Mouse (Mus musculus) heart, adult 10 weeks (tissue): Measurements from ENCODE around the gene Sec24c. TPM values are rescaled to one million over a fixed set of nuclear protein-coding genes. Genes with fewer than 3 reads are reported as not detected.

Experiments
- polyA plus RNA-seq: library from polyadenylated mRNA; stranded (reverse); fragments of 350-450 nt; fragmentation: Illumina TruSeq; extraction: RNeasy Lipid Tissue Mini Kit (QIAGEN cat#74804); gene quantifications from one replicate; pipeline ENCODE4 v1.2.3, GENCODE M21; 2014; ENCODE audit warnings: low read depth, low replicate concordance

The Sec24c gene
- 79.6 TPM for polyA plus RNA-seq

DNA sequence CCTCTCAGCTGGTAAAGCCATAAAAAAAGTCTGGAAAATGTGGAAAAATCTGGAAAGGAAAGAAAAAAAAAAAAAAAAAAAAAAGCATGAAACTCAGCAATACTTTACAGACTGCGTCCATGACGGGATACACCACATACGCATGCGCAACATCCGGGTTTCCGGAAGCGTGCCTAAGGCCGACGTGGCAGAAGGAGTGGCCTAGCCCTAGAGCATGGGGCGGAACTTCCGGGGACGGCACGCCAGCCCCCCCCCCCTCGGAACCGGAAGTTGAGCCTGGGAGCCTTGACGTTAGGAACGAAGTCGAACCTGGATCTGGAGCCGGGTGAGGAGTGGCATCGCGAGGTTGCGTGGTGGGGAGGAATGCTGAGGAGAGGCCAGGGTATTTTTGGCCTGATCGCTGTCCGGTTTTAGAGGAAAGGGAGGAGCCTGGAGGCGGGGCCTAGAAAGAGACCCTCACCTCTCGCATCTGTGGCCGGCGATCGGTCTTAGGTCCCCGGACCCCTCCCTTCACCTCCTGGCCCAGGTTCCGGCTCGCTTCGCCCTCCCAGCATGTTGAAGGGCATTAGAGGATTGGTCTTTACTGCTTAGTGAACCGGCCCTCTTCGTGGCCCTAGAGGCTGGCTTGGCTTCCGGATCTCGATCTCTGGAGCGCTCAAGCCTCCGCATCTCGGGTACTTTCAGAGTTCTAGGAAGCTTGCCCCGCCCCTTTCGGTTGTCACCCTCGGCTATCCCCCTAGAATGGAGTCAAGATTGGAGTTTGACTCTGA, at the start of gene Sec24c:
Gene Sec24c (plus strand): TSS at position 245 of the 770 bp plus-strand sequence.

DNA sequence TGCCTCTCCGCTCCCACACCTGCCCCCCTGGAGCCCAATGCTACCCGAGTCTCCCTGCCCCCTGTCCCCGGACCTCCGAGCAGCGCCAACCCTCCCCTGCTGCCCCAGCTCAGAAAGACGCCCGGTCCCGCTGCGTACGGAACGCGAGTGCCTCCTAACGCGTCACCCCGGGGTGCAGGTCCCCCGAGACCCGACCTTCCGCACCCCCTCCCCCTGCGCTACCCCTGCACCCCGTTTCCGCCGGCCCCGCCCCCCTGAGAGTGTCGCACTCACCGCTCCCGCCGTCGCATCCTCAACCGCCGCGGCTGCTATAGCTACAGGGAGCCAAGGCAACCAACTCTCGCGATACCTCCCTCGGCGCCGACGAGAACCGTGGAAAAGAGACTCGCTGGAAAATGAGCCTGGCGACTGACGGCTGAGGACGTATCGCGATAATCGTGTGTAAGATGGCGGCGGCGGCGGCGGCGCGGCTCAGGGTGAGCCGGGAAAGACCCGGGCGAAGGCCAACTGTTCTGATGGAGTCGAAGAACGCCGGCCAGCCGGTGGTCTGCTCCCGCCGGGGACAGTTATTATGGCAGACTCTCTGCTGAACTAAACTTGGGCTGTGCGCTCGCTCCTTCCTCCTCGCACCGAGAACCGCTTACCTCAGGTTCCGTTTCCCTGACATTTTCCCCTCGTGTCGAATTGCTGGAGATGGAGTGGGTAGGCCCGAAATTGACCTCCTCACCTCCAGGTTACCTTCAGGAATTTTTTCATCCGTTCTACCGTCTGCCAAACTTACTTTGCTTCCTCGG, 33.3 kb upstream of the Sec24c start, which contains the start of gene Usp54:
Gene Usp54 (minus strand): TSS at position 420 of the 794 bp plus-strand sequence.

DNA sequence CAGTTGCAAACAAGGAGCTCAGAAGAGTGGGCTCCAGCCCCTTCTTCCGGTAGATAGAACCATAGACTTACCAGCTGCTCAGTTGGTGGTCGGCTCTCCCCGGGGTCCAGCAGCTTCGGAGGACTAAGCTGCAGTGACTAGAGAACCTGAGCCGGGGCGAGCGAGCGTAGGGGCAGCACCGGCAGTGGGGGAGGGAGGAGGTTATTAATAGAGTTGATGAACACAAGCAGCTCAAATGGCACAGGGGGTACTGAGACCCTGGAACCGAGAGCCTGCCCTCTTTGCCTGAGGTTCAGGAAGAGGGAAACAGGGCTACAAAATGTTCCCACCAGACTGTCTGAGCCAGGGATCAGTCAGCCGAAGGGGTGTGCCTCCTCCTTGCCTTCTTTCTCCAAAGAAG, 17.7 kb upstream of the Sec24c start, which contains the start of gene Myoz1:
Gene Myoz1 (minus strand): TSS at position 180 of the 400 bp plus-strand sequence.

GRCm38 (mm10) chr14:20668154-20668810, 5.8 kb upstream of the Sec24c start, which contains the start of gene Synpo2l:
TSS of gene Synpo2l (minus strand) at chr14:20668354.

DNA sequence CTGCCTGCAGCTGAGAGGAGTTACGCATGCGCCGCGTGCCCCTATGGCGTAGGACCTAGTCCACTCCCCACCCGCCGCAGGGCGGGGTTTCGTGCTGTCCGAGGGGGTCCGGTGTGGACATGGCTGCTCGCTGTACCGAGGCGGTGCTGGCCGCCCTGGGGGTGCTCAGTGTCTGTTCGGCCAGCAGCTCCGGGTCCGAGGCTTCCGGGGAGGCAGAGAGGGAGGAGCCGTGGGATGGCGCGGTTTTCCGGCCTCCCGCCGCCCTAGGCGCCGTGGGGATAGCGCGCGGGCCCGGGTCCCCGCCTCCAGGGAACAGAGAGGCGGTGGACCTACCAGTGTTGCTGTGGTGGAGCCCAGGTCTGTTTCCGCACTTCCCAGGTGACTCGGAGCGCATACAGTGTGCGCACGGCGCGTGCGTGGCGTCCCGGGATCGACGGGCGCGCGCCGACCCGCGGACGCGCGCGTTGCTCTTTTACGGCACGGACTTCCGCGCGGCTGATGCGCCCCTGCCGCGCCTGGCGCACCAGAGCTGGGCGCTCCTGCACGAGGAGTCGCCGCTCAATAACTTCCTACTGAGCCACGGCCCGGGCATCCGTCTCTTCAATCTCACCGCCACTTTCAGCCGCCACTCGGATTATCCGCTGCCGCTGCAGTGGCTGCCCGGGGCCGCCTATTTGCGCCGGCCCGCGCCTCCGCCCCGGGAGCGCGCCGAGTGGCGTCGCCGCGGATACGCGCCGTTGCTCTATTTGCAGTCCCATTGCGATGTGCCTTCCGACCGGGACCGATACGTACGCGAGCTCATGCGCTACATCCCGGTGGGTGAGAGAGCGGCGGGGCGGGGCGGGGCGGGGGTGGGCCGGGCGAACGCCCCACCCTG, 21.0 kb downstream of the Sec24c start, which contains the start of gene Fut11:
Gene Fut11 (plus strand): TSS at position 85 of the 877 bp plus-strand sequence.

DNA sequence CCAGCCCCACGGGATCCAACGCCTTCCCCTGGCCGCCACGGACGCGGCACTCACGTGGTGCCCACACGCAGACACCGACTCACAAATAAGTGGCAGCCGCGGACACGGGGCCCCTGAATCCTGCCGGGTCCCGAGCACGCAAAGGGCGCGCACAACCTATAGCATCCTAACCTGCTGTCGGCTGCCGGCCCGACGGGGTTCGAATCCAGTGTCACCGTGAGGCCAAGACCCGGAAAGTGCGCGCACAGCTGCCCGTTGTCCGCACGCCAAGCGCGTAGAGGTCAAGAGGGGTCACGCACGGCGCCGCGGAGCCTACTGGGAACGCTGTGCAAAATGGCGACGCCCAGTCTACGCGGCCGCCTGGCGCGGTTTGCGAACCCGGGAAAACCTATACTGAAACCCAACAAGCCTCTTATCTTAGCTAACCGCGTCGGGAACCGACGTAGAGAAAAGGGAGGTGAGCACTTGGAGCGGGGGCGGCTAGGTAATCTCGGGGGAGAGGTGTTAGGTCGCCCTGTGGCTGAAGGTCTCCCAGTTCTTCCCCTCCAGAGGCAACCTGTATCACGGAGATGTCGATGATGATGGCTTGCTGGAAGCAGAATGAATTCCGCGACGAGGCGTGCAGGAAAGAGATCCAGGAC, 28.8 kb downstream of the Sec24c start, which contains the start of gene Chchd1:
Gene Chchd1 (plus strand): TSS at position 266 of the 641 bp plus-strand sequence.

GRCm38 (mm10) chr14:20707201-20708190, 33.4 kb downstream of the Sec24c start, which contains the start of gene Zswim8:
TSS of gene Zswim8 (plus strand) at chr14:20707552.

GRCm38 (mm10) chr14:20733952-20734774, 60.1 kb downstream of the Sec24c start, which contains the start of gene Ndst2:
TSS of gene Ndst2 (minus strand) at chr14:20734562.

Other genes starting within 250 kb of the Sec24c start
- not detected for gene Cfap70, start 222.1 kb upstream of the Sec24c start, polyA plus RNA-seq
- 68.7 TPM for gene Anxa7, start 194.2 kb upstream of the Sec24c start, polyA plus RNA-seq
- gene Mss51, start 177.4 kb upstream of the Sec24c start, polyA plus RNA-seq = 0.24 TPM
- gene Ppp3cb, start 127.7 kb upstream of the Sec24c start, polyA plus RNA-seq = 66.4 TPM
- 17.6 TPM for gene Usp54, start 33.2 kb upstream of the Sec24c start, polyA plus RNA-seq
- gene Myoz1, start 17.8 kb upstream of the Sec24c start, polyA plus RNA-seq = 0.97 TPM
- gene Synpo2l, start 6.0 kb upstream of the Sec24c start, polyA plus RNA-seq = 71.9 TPM
- gene Fut11, start 20.7 kb downstream of the Sec24c start, polyA plus RNA-seq = 6.8 TPM
- 175 TPM for gene Chchd1, start 28.7 kb downstream of the Sec24c start, polyA plus RNA-seq
- 44.9 TPM for gene Zswim8, start 33.2 kb downstream of the Sec24c start, polyA plus RNA-seq
- 13.7 TPM for gene Ndst2, start 60.3 kb downstream of the Sec24c start, polyA plus RNA-seq
- 46.3 TPM for gene Camk2g, start 119.8 kb downstream of the Sec24c start, polyA plus RNA-seq
- gene Plau, start 162.4 kb downstream of the Sec24c start, polyA plus RNA-seq = 2.6 TPM